Mouse (Mus musculus) forebrain, postnatal 0 days (tissue): ENCODE results near the gene Gm21985. TPM values are rescaled to one million over a fixed set of nuclear protein-coding genes. Genes with fewer than 3 reads are reported as not detected.

Experiments
- ATAC-seq: fragments of 200-750 bp; cut with Nextera tagmentation; 2 replicates; pipeline ENCODE4 v1.8.0; 2017; ENCODE audit warnings: mild to moderate bottlenecking, moderate library complexity
- DNase-seq: peaks from one replicate; pipeline ENCODE4 v3.0.0-alpha.2; 2015
- H3K27ac ChIP-seq: fragments of 300-500 bp; sonication (generic); 2 replicates; pipeline ENCODE4 v1.5.1; 2014; ENCODE audit warnings: low read depth, mild to moderate bottlenecking, antibody characterized with exemption, low read length, moderate library complexity, mixed read lengths
- H3K27me3 ChIP-seq: fragments of 300-500 bp; sonication (generic); 2 replicates; pipeline ENCODE4 v1.6.1; 2014; ENCODE audit warnings: mild to moderate bottlenecking, low read length, mixed read lengths; ENCODE audit not compliant: insufficient read depth
- H3K36me3 ChIP-seq: fragments of 300-500 bp; sonication (generic); 2 replicates; pipeline ENCODE4 v1.6.1; 2014; ENCODE audit warnings: mild to moderate bottlenecking, moderate library complexity; ENCODE audit not compliant: insufficient read depth
- H3K4me1 ChIP-seq: fragments of 300-500 bp; sonication (generic); 2 replicates; pipeline ENCODE4 v1.6.1; 2014; ENCODE audit warnings: antibody characterized with exemption; ENCODE audit not compliant: insufficient read depth
- H3K4me2 ChIP-seq: fragments of 300-500 bp; sonication (generic); 2 replicates; pipeline ENCODE4 v1.6.1; 2014; ENCODE audit warnings: low read depth, mild to moderate bottlenecking, moderate library complexity
- H3K4me3 ChIP-seq: fragments of 300-500 bp; sonication (generic); 2 replicates; pipeline ENCODE4 v1.5.1; 2014; ENCODE audit warnings: low read depth, low read length, mixed read lengths
- H3K9ac ChIP-seq: fragments of 300-500 bp; sonication (generic); 2 replicates; pipeline ENCODE4 v1.6.1; 2014; ENCODE audit warnings: mild to moderate bottlenecking
- H3K9me3 ChIP-seq: fragments of 300-500 bp; sonication (generic); 2 replicates; pipeline ENCODE4 v1.6.1; 2016; ENCODE audit warnings: low read length
- CTCF ChIP-seq: sonication (generic); IDR thresholded peaks from 2 replicates; pipeline ENCODE4 v1.5.1; 2016; ENCODE audit warnings: antibody characterized with exemption, control low read depth, low read depth
- WGBS: fragments of 180-500 bp; shearing (Covaris S2); extraction: QIAGEN DNeasy Blood & Tissue Kit; methylation state at CpG from one replicate; pipeline ENCODE4 v1.1.7; 2014; 5-methylcytosine and 5-hydroxymethylcytosine counted together
- polyA plus RNA-seq: library from polyadenylated mRNA; unstranded; fragments of >200 nt; fragmentation: Nextera tagmentation; extraction: Ambion mirVana; gene quantifications from 2 replicates; pipeline ENCODE4 v1.2.1, GENCODE M21; 2015
- total RNA-seq: library from RNA; depleted of rRNA; stranded (reverse); fragments of >200 nt; gene quantifications from 2 replicates; pipeline ENCODE4 v1.2.3, GENCODE M21; 2014

Gene Gm21985
- total and polyA plus RNA-seq, 2 experiments from 2014 or later: 1.9 TPM; not detected in 1

- Histone ChIP-seq H3K27me3 (no peaks in the 10 kb centered on the region; the same call in 1 of the 2 replicates), H3K4me2 (no peak overlapping the region), H3K27ac (no peak overlapping the region), H3K36me3 (no peaks in the 10 kb centered on the region), H3K9ac (no peak overlapping the region), H3K9me3 (no peaks in the 10 kb centered on the region), H3K4me1 (peaks cover 9% of the 10 kb centered on the region; the same call in 1 of the 2 replicates), H3K4me3 (no peak overlapping the region)
- ATAC-seq: no peak
- WGBS: 67% methylated on average over 5 of the region's 5 CpGs
- TF ChIP-seq CTCF: no peak
- no peak for DNase-seq
Observed at GRCm38 (mm10) chr2:112369941-112370340, 103.8 kb downstream of the Gm21985 start.

GRCm38 (mm10) chr2:112373141-112373540 lies 107.0 kb downstream of the Gm21985 start:
- H3K27ac ChIP-seq: no peak overlapping the region
- H3K9me3 ChIP-seq: no peaks in the 10 kb centered on the region
- ATAC-seq (no peak), DNase-seq (no peak)
- TF ChIP-seq CTCF: no peak
- WGBS: 55% methylated on average over 4 of the region's 4 CpGs
- H3K4me1 ChIP-seq: no peaks in the 10 kb centered on the region
- H3K27me3 ChIP-seq: no peaks in the 10 kb centered on the region; the same call in 1 of the 2 replicates
- H3K36me3 ChIP-seq: no peaks in the 10 kb centered on the region
- H3K4me2 ChIP-seq: no peak overlapping the region
- H3K4me3 ChIP-seq: no peak overlapping the region
- no peak overlapping the region for H3K9ac ChIP-seq

GRCm38 (mm10) chr2:112374610-112375009 lies 108.5 kb downstream of the Gm21985 start:
- Histone ChIP-seq H3K27me3 (no peaks in the 10 kb centered on the region; the same call in 1 of the 2 replicates), H3K4me2 (no peak overlapping the region), H3K9ac (no peak overlapping the region), H3K9me3 (no peaks in the 10 kb centered on the region), H3K4me1 (no peaks in the 10 kb centered on the region), H3K27ac (no peak overlapping the region), H3K4me3 (no peak overlapping the region), H3K36me3 (no peaks in the 10 kb centered on the region)
- no peak for ATAC-seq
- DNase-seq: no peak
- 67% methylated on average over 5 of the region's 5 CpGs for WGBS
- no peak for TF ChIP-seq CTCF

GRCm38 (mm10) chr2:112378973-112379898 lies 113.1 kb downstream of the Gm21985 start, which contains the start of gene Katnbl1:
Gene Katnbl1 (plus strand): TSS chr2:112379211.
- H3K9ac ChIP-seq: peak within 1 kb of the TSS; percentile 95
- ATAC-seq (peak; percentile 99), DNase-seq (peak; percentile 94)
- under 1% methylated on average over 72 of the region's 72 CpGs for WGBS
- H3K4me3 ChIP-seq: peak within 1 kb of the TSS; percentile 99
- H3K9me3 ChIP-seq: no peaks in the 10 kb centered on the region
- no peaks in the 10 kb centered on the region for H3K27me3 ChIP-seq
- peak; percentile 93 for TF ChIP-seq CTCF
- peak within 1 kb of the TSS; percentile 87 for H3K27ac ChIP-seq
- H3K4me1 ChIP-seq: peaks cover 6% of the 10 kb centered on the region
- no peaks in the 10 kb centered on the region for H3K36me3 ChIP-seq
- peak within 1 kb of the TSS; percentile 57 for H3K4me2 ChIP-seq

GRCm38 (mm10) chr2:112380131-112380530 lies 114.0 kb downstream of the Gm21985 start:
- Histone ChIP-seq H3K9ac (peak overlapping the region; percentile 95), H3K9me3 (no peaks in the 10 kb centered on the region), H3K4me2 (peak overlapping the region; percentile 57), H3K36me3 (no peaks in the 10 kb centered on the region), H3K27me3 (no peaks in the 10 kb centered on the region), H3K4me1 (peaks cover 6% of the 10 kb centered on the region), H3K4me3 (peak overlapping the region; percentile 99), H3K27ac (no peak overlapping the region)
- no peak for ATAC-seq
- no peak for TF ChIP-seq CTCF
- 38% methylated on average over 8 of the region's 8 CpGs for WGBS
- DNase-seq: no peak

GRCm38 (mm10) chr2:112381219-112381618 lies 115.1 kb downstream of the Gm21985 start:
- Histone ChIP-seq H3K27me3 (no peaks in the 10 kb centered on the region), H3K4me2 (no peak overlapping the region), H3K4me3 (no peak overlapping the region), H3K9me3 (no peaks in the 10 kb centered on the region), H3K9ac (no peak overlapping the region), H3K27ac (no peak overlapping the region), H3K4me1 (peaks cover 6% of the 10 kb centered on the region), H3K36me3 (no peaks in the 10 kb centered on the region)
- WGBS: 95% methylated on average over 1 of the region's 1 CpGs
- no peak for TF ChIP-seq CTCF
- DNase-seq: no peak
- no peak for ATAC-seq

GRCm38 (mm10) chr2:112390843-112391242 lies 124.7 kb downstream of the Gm21985 start:
- Histone ChIP-seq H3K27ac (no peak overlapping the region), H3K27me3 (no peaks in the 10 kb centered on the region), H3K9ac (no peak overlapping the region), H3K9me3 (no peaks in the 10 kb centered on the region), H3K36me3 (no peaks in the 10 kb centered on the region), H3K4me3 (no peak overlapping the region), H3K4me2 (no peak overlapping the region), H3K4me1 (no peaks in the 10 kb centered on the region)
- 85% methylated on average over 5 of the region's 5 CpGs for WGBS
- TF ChIP-seq CTCF: no peak
- ATAC-seq (no peak), DNase-seq (no peak)
